Mouse (Mus musculus) liver, embryonic 14.5 days (tissue): ENCODE measurements around the gene Gm17490.

Experiments used
- CTCF ChIP-seq: IDR thresholded peaks from 2 replicates; pipeline ENCODE4 v1.5.1; 2016; ENCODE audit warnings: antibody characterized with exemption, low read depth, control low read depth
- EP300 ChIP-seq: IDR thresholded peaks from 2 replicates; pipeline ENCODE4 v1.6.1; 2016; ENCODE audit warnings: antibody characterized with exemption, low read depth

GRCm38 (mm10) chr2:11625890-11626289, at the start of gene Gm17490:
- TF ChIP-seq CTCF (no peak), EP300 (no peak)
